Mouse (Mus musculus): ENCODE data around the gene Olfr1359. TPM values are rescaled to one million over a fixed set of nuclear protein-coding genes. Genes with fewer than 3 reads are reported as not detected.

The Olfr1359 gene
- polyA plus RNA-seq (2012; rRNA removed), result not detected in 2 replicates

- no peak for DNase-seq (ENCODE audit: low read depth)
Observed at GRCm38 (mm10) chr13:21697811-21698210, at the start of gene Olfr1359. Gene Olfr1359 (plus strand): TSS chr13:21698111.

GRCm38 (mm10) chr13:21663286-21663685, 34.6 kb upstream of the Olfr1359 start, which contains the start of gene Olfr1361:
Gene Olfr1361 (minus strand): TSS chr13:21663386.
- TF ChIP-seq POLR2A (IDR thresholded peaks at IDR 0.05; ENCODE audit: borderline replicate concordance, extremely low read depth, insufficient read depth, insufficient read length, poor library complexity, severe bottlenecking) (no peak), CTCF (IDR thresholded peaks at IDR 0.05; ENCODE audit: borderline replicate concordance, extremely low read depth, insufficient read depth, insufficient read length) (no peak)
- DNase-seq (ENCODE audit: low read depth), result no peak

More at GRCm38 (mm10) chr13:21697811-21698210, at the start of gene Olfr1359:
- TF ChIP-seq CTCF (IDR thresholded peaks at IDR 0.05; ENCODE audit: borderline replicate concordance, extremely low read depth, insufficient read depth, insufficient read length) (no peak), POLR2A (IDR thresholded peaks at IDR 0.05; ENCODE audit: borderline replicate concordance, extremely low read depth, insufficient read depth, insufficient read length, poor library complexity, severe bottlenecking) (no peak)

GRCm38 (mm10) chr13:21677305-21677704, 20.6 kb upstream of the Olfr1359 start, which contains the start of gene Olfr1360:
Gene Olfr1360 (minus strand): TSS chr13:21677405.
- TF ChIP-seq CTCF (IDR thresholded peaks at IDR 0.05; ENCODE audit: borderline replicate concordance, extremely low read depth, insufficient read depth, insufficient read length) (no peak), POLR2A (IDR thresholded peaks at IDR 0.05; ENCODE audit: borderline replicate concordance, extremely low read depth, insufficient read depth, insufficient read length, poor library complexity, severe bottlenecking) (no peak)
- no peak for DNase-seq (ENCODE audit: low read depth)

- DNase-seq (ENCODE audit: low read depth), result no peak
- TF ChIP-seq CTCF (IDR thresholded peaks at IDR 0.05; ENCODE audit: borderline replicate concordance, extremely low read depth, insufficient read depth, insufficient read length) (no peak), POLR2A (IDR thresholded peaks at IDR 0.05; ENCODE audit: borderline replicate concordance, extremely low read depth, insufficient read depth, insufficient read length, poor library complexity, severe bottlenecking) (no peak)
Observed at GRCm38 (mm10) chr13:21706669-21707068, 8.8 kb downstream of the Olfr1359 start.

- no peak for TF ChIP-seq POLR2A (IDR thresholded peaks at IDR 0.05; ENCODE audit: borderline replicate concordance, extremely low read depth, insufficient read depth, insufficient read length, poor library complexity, severe bottlenecking)
- peak; percentile 81 for TF ChIP-seq CTCF (IDR thresholded peaks at IDR 0.05; ENCODE audit: borderline replicate concordance, extremely low read depth, insufficient read depth, insufficient read length)
- peak; percentile 92 for DNase-seq (ENCODE audit: low read depth)
Observed at GRCm38 (mm10) chr13:21710031-21710711, 12.3 kb downstream of the Olfr1359 start.

- DNase-seq (ENCODE audit: low read depth), result peak; percentile 88
- TF ChIP-seq CTCF (IDR thresholded peaks at IDR 0.05; ENCODE audit: borderline replicate concordance, extremely low read depth, insufficient read depth, insufficient read length), result no peak
- no peak for TF ChIP-seq POLR2A (IDR thresholded peaks at IDR 0.05; ENCODE audit: borderline replicate concordance, extremely low read depth, insufficient read depth, insufficient read length, poor library complexity, severe bottlenecking)
Observed at GRCm38 (mm10) chr13:21710821-21711525, 13.1 kb downstream of the Olfr1359 start.

GRCm38 (mm10) chr13:21711698-21712097, 13.8 kb downstream of the Olfr1359 start:
- no peak for DNase-seq (ENCODE audit: low read depth)
- no peak for TF ChIP-seq POLR2A (IDR thresholded peaks at IDR 0.05; ENCODE audit: borderline replicate concordance, extremely low read depth, insufficient read depth, insufficient read length, poor library complexity, severe bottlenecking)
- TF ChIP-seq CTCF (IDR thresholded peaks at IDR 0.05; ENCODE audit: borderline replicate concordance, extremely low read depth, insufficient read depth, insufficient read length), result no peak

- no peak for TF ChIP-seq POLR2A (IDR thresholded peaks at IDR 0.05; ENCODE audit: borderline replicate concordance, extremely low read depth, insufficient read depth, insufficient read length, poor library complexity, severe bottlenecking)
- peak; percentile 74 for TF ChIP-seq CTCF (IDR thresholded peaks at IDR 0.05; ENCODE audit: borderline replicate concordance, extremely low read depth, insufficient read depth, insufficient read length)
Observed at GRCm38 (mm10) chr13:21714725-21715124, 16.8 kb downstream of the Olfr1359 start.

GRCm38 (mm10) chr13:21715131-21715863, 17.4 kb downstream of the Olfr1359 start:
- peak; percentile 60 for DNase-seq (ENCODE audit: low read depth)
- no peak for TF ChIP-seq POLR2A (IDR thresholded peaks at IDR 0.05; ENCODE audit: borderline replicate concordance, extremely low read depth, insufficient read depth, insufficient read length, poor library complexity, severe bottlenecking)
- TF ChIP-seq CTCF (IDR thresholded peaks at IDR 0.05; ENCODE audit: borderline replicate concordance, extremely low read depth, insufficient read depth, insufficient read length), result no peak

More at GRCm38 (mm10) chr13:21714725-21715124, 16.8 kb downstream of the Olfr1359 start:
- peak; percentile 88 for DNase-seq (ENCODE audit: low read depth)

GRCm38 (mm10) chr13:21715864-21716539, 18.1 kb downstream of the Olfr1359 start, which contains the start of the genes Hist1h2bl and Hist1h2ai:
Gene Hist1h2bl (minus strand): TSS chr13:21716143.
Gene Hist1h2ai (plus strand): TSS chr13:21716422.
- peak; percentile 62; the same call in 1 of the 2 replicates for TF ChIP-seq POLR2A (IDR thresholded peaks at IDR 0.05; ENCODE audit: borderline replicate concordance, extremely low read depth, insufficient read depth, insufficient read length, poor library complexity, severe bottlenecking)

More at GRCm38 (mm10) chr13:21715864-21716539, 18.1 kb downstream of the Olfr1359 start, which contains the start of the genes Hist1h2bl and Hist1h2ai:
- DNase-seq (ENCODE audit: low read depth), result peak; percentile 99

Measured in brain, embryonic 14.5 days (tissue).